Mouse (Mus musculus): ENCODE data around the gene Oscp1.

Gene Oscp1

GRCm38 (mm10) chr4:126111153-126111549, 52.8 kb downstream of the Oscp1 start:
- DNase-seq, result no peak

DNA sequence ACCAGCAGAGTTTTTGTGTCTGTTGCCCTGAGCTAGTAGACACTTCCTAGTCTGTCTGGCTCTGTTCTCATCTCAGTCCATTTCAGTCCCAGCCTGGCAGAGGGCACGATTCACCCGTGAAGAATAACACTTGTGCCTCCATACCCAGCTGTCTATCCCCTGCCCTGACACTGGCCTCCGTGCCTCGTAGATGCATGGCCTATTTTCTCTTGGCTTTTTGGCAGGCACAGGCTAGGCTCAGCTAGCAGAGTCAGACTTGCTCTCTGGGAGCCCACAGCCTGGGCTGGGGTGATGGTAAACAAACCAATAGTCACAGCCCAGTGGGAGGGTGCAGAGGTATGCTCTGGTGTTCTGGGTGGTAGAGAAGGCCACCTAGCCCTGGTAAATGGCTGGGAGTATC, 54.9 kb downstream of the Oscp1 start:
- DNase-seq, result no peak

- DNase-seq, result peak; percentile 56
Measured at GRCm38 (mm10) chr4:126113943-126114342, 55.6 kb downstream of the Oscp1 start.

- DNase-seq, result no peak
Measured at GRCm38 (mm10) chr4:126115411-126115810, 57.0 kb downstream of the Oscp1 start.

- DNase-seq, result no peak
Measured at GRCm38 (mm10) chr4:126115871-126116521, 57.6 kb downstream of the Oscp1 start.

DNA sequence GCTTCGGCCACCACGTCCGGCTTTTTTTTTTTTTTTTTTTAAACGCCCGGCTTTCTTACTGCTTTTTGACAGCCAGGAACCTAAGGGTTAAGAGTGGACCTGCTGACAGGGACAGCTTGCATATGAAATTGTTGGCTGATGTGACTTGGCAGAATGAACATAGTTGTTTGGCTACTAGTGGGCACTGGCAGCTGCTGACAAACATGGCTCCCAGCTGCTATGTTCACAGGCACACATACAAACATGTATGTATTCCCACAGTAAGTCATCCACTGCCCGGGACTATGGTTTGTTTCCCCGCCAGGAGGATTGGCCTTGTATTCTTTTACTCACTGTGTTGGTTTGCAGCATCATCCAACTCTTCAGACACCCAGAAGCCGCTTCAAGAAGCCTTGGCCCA, 58.8 kb downstream of the Oscp1 start:
- no peak for DNase-seq

DNA sequence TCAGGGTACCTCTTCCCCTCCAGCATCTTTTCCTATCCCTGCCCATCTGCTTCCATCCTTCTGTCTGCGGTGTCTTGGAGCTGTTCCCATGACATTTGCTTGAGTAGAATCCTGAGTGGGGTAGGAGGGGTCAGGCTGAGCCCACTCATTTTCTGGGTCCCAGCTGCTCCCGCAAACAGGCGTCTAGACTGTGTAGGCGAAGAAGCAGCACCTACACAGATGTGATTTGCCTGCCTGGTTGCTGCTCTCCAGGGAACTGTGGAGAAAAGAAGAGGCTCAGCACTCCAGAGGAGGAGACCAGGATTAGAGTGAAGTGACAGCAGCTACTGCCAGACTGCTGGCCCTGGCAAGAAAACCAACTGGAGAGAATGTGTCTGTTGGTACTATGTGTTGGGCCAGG, 60.3 kb downstream of the Oscp1 start:
- no peak for DNase-seq

- DNase-seq, result no peak
Measured at GRCm38 (mm10) chr4:126119051-126119450, 60.7 kb downstream of the Oscp1 start.

DNA sequence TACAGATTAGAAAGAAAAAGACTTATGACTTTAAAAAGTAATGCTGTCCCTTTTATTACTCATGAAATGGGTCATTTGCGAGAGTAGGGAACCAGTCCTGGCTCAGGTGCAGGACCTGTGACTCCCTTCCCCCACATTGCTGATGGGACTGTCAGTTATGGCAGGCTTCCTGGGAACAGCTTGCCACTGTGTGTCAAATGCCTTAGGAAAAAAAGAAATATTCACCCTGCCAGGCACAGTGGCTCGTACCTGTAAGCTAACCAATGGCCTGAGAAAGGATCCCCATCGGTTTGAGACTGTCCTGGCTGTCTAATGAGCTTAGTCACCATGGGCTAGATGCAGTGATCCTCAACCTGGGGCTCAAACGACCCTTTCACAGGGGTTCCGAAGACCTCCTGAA, 61.7 kb downstream of the Oscp1 start:
- no peak for DNase-seq

DNA sequence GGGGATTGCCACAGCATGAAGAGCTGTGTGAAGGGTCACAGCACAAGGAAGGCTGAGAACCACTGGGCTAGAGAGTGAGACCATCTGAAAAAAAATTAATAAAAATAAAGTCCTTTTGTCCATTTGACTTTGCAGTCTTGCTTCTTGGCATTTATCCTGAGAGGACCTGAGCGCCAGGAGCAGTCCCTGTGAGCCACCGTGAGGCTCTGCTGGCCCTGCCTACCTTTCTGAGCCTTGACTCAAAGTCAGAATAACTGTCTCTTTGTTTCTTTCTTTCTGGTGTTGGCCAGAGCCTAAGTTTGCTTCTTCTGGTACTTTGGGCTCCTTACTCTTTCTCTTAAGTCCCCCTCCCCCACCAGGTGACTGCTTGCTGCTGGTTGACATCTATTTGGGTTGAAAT, 62.1 kb downstream of the Oscp1 start:
- DNase-seq, result no peak

DNA sequence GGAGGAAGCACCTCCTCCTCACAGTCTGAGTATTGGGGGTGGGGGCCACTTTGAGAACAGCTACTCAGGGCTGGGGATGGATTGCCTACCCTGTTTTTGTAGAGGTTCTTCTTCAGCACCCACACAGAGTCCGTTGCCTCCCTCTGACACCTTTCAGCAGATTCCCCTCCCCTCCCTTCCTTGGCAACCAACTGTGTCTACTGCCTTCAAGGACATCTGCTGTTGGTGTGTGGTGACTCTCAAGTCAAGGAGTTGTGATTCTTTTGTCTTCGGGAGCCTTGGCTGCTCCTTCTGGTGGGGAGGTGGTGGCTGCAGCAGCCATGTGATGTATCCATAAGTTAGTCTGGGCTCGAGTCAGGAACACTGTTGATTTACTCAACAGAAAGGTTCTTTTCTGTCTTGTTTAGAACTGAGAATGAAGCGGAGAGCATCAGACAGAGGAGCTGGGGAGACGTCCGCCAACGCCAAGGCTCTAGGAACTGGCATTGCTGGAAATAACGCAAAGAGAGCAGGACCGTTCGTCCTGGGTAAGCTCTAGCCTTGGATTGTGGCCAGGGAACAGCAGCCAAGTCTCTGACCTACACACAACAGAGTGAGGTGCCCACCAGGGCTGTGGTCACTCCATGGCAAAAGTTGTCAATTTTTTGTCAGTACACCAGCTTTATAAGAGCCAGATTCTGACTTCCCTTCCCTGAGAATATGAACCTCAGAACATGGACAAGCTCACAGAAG, 65.1 kb downstream of the Oscp1 start:
- DNase-seq, result no peak

GRCm38 (mm10) chr4:126130502-126130901, 72.1 kb downstream of the Oscp1 start:
- peak; percentile 49 for DNase-seq

DNA sequence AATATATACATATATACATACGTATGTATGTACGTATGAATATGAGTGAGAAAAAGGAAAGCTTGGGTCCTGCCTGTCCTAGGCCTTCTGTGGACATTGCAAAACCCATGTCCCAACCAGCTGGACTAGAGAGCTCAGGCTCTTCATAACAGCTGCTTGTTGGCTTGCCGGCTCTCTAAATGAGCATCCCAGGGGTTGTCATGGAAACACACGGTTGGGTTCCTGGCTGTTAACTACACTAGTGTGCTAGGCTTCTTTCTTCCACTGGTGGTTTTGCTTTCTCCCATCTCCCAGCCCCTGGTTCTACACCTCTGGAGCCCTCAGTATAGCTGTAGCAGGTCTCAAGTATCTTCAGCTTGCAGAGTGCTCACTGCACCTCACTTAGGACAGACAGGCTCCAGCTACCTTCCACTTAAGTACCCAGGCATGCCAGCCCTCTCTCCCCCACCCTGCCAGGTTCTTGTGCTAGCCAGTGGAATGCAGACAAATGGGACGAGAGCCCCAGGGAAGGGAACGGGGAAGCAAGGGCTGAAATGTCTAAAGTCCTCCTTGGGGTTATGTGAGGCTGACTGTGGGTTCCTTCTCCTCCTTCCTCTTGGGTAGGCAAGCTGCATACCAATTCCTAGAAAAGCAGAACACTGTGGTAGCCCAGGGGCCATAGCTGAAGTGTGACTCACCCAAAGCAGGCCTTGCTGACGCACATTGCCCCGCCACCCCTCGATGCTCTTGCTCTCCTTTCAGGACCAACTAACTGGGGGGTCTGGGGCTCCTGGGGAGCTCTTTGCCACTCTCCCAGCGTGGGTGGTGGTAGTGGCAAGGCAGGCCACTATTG, 73.1 kb downstream of the Oscp1 start:
- DNase-seq, result peak; percentile 66

DNA sequence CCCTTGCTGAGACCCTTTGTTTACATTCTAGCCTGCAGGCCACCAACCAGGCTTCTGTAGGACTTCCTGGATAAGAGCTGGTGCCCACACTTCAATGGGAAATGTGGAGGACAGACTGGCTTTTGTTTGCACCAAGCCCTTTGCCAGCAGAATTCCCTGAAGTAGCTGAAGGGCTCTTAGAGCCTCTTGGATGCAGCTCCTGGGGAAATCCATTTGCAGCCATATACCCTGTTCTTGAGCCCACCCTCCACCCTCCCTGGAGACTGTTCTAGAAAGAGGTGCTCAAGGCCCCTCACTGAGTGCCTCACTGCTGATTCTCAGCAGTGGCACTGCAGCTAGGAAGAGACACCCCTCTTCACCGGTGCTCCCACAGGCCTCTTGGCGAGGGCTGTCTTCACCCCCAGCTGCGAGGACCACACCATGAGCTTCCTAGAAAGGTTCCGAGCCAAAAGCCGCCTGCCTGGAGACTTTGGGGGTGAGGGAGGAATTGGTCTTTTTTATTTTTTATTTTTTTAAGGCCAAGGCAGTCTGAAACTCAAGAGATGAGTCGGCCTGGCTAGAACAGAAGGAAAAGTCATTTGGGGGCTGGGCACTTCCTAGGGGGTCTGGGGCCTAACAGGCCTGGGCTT, 74.4 kb downstream of the Oscp1 start:
- DNase-seq, result no peak

GRCm38 (mm10) chr4:126134236-126134635, 75.9 kb downstream of the Oscp1 start:
- no peak for DNase-seq

DNA sequence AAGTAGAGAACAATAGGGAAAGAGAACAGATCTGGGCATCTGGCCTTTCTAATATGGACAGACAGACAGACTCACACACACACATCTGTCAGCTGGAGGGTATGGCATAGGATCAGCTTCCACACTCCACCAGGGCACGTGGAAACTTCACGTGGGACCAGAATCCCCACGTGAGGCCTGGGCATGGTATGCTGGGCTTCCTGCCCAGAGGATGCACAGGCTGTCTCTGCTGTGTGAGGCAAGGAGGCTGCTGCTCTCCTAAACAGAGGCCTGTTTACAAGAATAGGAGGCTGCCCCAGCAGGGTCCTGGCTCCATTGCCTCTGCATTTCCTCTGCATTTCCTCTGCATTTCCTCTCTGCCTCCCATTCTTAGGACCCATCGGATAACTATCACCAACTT, 76.3 kb downstream of the Oscp1 start:
- no peak for DNase-seq

- no peak for DNase-seq
Measured at GRCm38 (mm10) chr4:126137773-126138172, 79.4 kb downstream of the Oscp1 start.

GRCm38 (mm10) chr4:126141021-126141420, 82.7 kb downstream of the Oscp1 start:
- DNase-seq, result no peak
